Mouse (Mus musculus) heart, embryonic 14.5 days (tissue): ENCODE data around the gene Nol3. TPM values are rescaled to one million over a fixed set of nuclear protein-coding genes. Genes with fewer than 3 reads are reported as not detected.
"Not testable (repeated sequence)": the region's sequence is repeated elsewhere in the genome, so short reads cannot be mapped to it uniquely, and the experiment has no call there.

ENCODE experiments used
- ATAC-seq: fragments of 200-750 bp; cut with Nextera tagmentation; 2 replicates; pipeline ENCODE4 v1.8.0; 2017; ENCODE audit warnings: low read depth, moderate TSS enrichment; ENCODE audit not compliant: insufficient number of reproducible peaks, insufficient read depth, low FRiP score
- H3K27ac ChIP-seq, 2 experiments: fragments of 200-500 bp in 1 of 2; fragments of 300-500 bp in 1 of 2; sonication (generic) in 1 of 2; replicated peaks in 1 of 2; 2 replicates each; pipeline ENCODE4 v1.5.1; 2012 to 2014; ENCODE audit warnings: low read depth in 2 of 2, low read length in 2 of 2, control low read depth in 1 of 2, mild to moderate bottlenecking in 1 of 2, mixed read lengths in 1 of 2; ENCODE audit not compliant: control insufficient read depth in 1 of 2, insufficient read depth in 1 of 2
- H3K27me3 ChIP-seq: fragments of 300-500 bp; sonication (generic); 2 replicates; pipeline ENCODE4 v1.6.1; 2014; ENCODE audit warnings: mild to moderate bottlenecking, low read length, control low read depth; ENCODE audit not compliant: control insufficient read depth, insufficient read depth
- H3K36me3 ChIP-seq: fragments of 300-500 bp; sonication (generic); 2 replicates; pipeline ENCODE4 v1.6.1; 2014; ENCODE audit warnings: mild to moderate bottlenecking, control low read depth, low read length, mixed read lengths; ENCODE audit not compliant: control insufficient read depth, insufficient read depth
- H3K4me1 ChIP-seq, 2 experiments: fragments of 200-500 bp in 1 of 2; fragments of 300-500 bp in 1 of 2; sonication (generic) in 1 of 2; 2 replicates each; pipeline ENCODE4 v1.6.1; 2012 to 2014; ENCODE audit warnings: low read length in 2 of 2, control low read depth in 1 of 2, mixed read lengths in 1 of 2; ENCODE audit not compliant: control insufficient read depth in 2 of 2, insufficient read depth in 2 of 2
- H3K4me2 ChIP-seq: fragments of 300-500 bp; sonication (generic); 2 replicates; pipeline ENCODE4 v1.6.1; 2014; ENCODE audit warnings: mild to moderate bottlenecking, low read length
- H3K4me3 ChIP-seq, 2 experiments: fragments of 200-500 bp in 1 of 2; fragments of 300-500 bp in 1 of 2; sonication (generic) in 1 of 2; 2 replicates each; pipeline ENCODE4 v1.5.1; 2012 to 2014; ENCODE audit warnings: low read length in 2 of 2, mild to moderate bottlenecking in 2 of 2, control low read depth in 1 of 2, low read depth in 1 of 2, moderate library complexity in 1 of 2; ENCODE audit not compliant: control insufficient read depth in 1 of 2, insufficient read depth in 1 of 2
- H3K9ac ChIP-seq: fragments of 300-500 bp; sonication (generic); 2 replicates; pipeline ENCODE4 v1.6.1; 2014; ENCODE audit warnings: mild to moderate bottlenecking, low read length
- H3K9me3 ChIP-seq: fragments of 300-500 bp; sonication (generic); 2 replicates; pipeline ENCODE4 v1.6.1; 2016; ENCODE audit warnings: low read length, control low read depth; ENCODE audit not compliant: control insufficient read depth
- WGBS: fragments of 180-500 bp; shearing (Covaris S2); extraction: QIAGEN DNeasy Blood & Tissue Kit; methylation state at CpG from one replicate; pipeline ENCODE4 v1.1.7; 2014; 5-methylcytosine and 5-hydroxymethylcytosine counted together
- polyA plus RNA-seq: library from polyadenylated mRNA; unstranded; fragments of >200 nt; fragmentation: Nextera tagmentation; extraction: Ambion mirVana; gene quantifications from 2 replicates; pipeline ENCODE4 v1.2.1, GENCODE M21; 2014

Nol3 gene
- polyA plus RNA-seq, 1 experiment from 2014 or later, result 3.4 TPM

DNA sequence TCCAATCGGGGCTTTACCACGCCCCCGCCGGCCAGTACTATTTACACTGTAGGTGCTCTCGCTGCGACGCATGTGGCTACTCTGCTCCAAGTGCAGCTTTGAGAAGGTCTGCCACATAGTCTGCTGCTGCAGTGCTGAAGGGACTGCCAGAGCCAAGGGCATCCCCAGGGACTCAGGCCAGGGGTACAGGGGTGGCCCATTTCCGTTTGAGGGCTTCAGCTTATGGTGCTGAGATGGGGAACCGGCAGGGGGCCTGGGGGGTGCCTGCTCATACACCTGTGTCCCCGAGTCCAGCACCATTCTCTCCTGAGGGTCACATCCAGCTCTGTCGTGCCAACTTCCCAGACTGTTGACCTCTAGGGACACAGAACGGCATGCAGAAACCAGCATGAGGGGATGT is 9.6 kb downstream of the Nol3 start:
- 40% methylated on average over 12 of the region's 12 CpGs for WGBS
- H3K27me3 ChIP-seq, result peaks cover 7% of the 10 kb centered on the region

DNA sequence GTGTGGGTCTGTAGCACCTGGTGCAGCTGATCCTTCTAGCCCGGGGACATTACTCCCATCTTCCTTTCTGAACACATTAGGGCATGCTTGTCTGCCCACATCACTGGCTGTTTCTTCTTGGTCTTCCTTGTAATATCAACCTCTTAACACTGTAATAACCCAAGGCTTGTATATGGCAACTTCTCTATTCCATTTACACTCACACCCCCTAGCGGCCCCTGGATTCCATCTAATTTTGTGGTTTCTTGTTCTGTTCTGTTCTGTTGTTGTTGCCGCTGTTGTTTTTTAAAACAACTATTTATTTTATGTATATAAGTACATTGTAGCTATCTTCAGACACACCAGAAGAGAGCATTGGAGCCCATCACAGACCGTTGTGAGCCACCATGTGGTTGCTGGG is 11.0 kb downstream of the Nol3 start:
- Histone ChIP-seq H3K4me3 (no peak overlapping the region), H3K4me1 (peaks cover 6 to 8% of the 10 kb centered on the region in 2 experiments), H3K9ac (no peak overlapping the region), H3K4me2 (no peak overlapping the region), H3K36me3 (0 out of 2 replicates have a peak, but pooled peaks cover 5% of the 10 kb centered on the region), H3K27ac (no peak overlapping the region), H3K27me3 (peaks cover 8% of the 10 kb centered on the region), H3K9me3 (no peaks in the 10 kb centered on the region)
- 85% methylated on average over 4 of the region's 4 CpGs for WGBS
- no peak for ATAC-seq

More for the DNA sequence above, 9.6 kb downstream of the Nol3 start:
- Histone ChIP-seq H3K27ac (no peak overlapping the region), H3K9me3 (no peaks in the 10 kb centered on the region), H3K4me2 (no peak overlapping the region), H3K9ac (no peak overlapping the region), H3K4me3 (no peak overlapping the region), H3K36me3 (0 out of 2 replicates have a peak, but pooled peaks cover 5% of the 10 kb centered on the region), H3K4me1 (peaks cover 6 to 8% of the 10 kb centered on the region in 2 experiments)
- ATAC-seq, result no peak

DNA sequence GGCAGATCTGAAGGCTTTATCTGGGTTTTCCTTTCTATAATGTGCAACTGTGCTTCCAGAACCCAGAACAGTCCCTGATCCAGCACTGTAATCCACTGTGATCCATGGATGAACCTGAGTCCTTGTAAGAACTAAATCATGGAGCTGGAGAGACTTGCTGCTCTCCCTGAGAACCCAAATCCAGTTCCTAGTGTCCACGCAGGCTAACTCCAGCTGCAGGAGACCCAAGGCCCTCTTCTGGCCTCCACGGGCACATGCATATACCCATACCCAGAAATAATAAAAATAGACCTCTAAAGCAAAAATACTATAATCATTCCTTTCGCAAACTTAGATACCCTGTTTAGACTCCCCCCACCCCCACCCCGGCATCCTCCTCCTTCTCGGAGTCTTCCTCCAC is 12.3 kb downstream of the Nol3 start:
- Histone ChIP-seq H3K36me3 (0 out of 2 replicates have a peak, but pooled peaks cover 5% of the 10 kb centered on the region), H3K9ac (no peak overlapping the region), H3K27ac (no peak overlapping the region), H3K4me3 (peak overlapping the region in 1 of 2 experiments; percentile 53; a peak in 1 of 4 replicates), H3K27me3 (peaks cover 8% of the 10 kb centered on the region), H3K4me1 (peaks cover 6 to 8% of the 10 kb centered on the region in 2 experiments), H3K4me2 (no peak overlapping the region), H3K9me3 (no peaks in the 10 kb centered on the region)
- no peak for ATAC-seq
- whole genome bisulfite sequencing, result 83% methylated on average over 5 of the region's 5 CpGs

DNA sequence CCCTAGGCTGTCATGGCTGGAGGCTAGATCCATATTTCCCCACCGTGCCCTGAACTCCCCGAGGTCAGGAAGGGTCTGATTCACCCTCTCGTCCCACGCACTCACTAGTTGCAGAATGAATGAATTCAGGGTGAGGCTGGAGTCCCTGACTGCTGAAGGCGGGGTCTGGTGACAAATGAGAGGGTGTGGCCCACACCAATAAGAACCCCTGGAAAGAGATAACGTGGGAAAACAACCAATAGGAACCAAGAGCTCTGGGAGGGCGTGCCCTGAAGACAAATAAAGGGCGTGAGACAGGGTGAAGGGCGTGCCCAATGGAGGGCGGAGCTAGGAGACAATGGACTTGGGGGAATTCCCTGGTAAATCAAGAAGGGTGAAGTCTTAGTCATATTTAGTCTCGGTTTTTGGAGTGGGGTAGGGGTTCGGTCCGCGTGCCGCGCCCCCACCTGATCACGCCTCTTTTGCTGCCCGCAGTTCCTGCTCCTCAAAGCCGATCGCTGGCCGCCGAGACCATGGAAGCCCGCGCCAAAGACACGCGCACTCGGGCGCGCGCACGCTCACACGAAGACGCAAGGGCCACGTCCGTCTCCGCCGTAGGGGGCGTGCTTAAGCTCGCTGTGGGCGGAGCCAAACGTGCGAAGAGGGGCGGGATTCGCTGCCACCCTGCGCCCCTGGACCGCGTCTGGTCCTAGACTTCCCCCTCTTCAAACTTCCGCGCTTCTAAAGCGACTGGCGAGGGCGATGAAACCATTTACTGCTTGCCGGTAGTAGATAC is 13.2 kb downstream of the Nol3 start:
- H3K9ac ChIP-seq, result peak overlapping the region; percentile 66
- H3K4me2 ChIP-seq, result peak overlapping the region; percentile 84
- ATAC-seq, result peak; percentile 86
- peak overlapping the region; percentile 53 to 61 for H3K4me3 ChIP-seq
- H3K27ac ChIP-seq, result peak overlapping the region; percentile 45 to 67; a peak in 2 of 4 replicates
- H3K27me3 ChIP-seq, result peaks cover 8% of the 10 kb centered on the region
- peaks cover 6 to 8% of the 10 kb centered on the region in 2 experiments for H3K4me1 ChIP-seq
- H3K36me3 ChIP-seq, result 0 out of 2 replicates have a peak, but pooled peaks cover 5% of the 10 kb centered on the region
- 1% methylated on average over 53 of the region's 53 CpGs for WGBS
- no peaks in the 10 kb centered on the region for H3K9me3 ChIP-seq

DNA sequence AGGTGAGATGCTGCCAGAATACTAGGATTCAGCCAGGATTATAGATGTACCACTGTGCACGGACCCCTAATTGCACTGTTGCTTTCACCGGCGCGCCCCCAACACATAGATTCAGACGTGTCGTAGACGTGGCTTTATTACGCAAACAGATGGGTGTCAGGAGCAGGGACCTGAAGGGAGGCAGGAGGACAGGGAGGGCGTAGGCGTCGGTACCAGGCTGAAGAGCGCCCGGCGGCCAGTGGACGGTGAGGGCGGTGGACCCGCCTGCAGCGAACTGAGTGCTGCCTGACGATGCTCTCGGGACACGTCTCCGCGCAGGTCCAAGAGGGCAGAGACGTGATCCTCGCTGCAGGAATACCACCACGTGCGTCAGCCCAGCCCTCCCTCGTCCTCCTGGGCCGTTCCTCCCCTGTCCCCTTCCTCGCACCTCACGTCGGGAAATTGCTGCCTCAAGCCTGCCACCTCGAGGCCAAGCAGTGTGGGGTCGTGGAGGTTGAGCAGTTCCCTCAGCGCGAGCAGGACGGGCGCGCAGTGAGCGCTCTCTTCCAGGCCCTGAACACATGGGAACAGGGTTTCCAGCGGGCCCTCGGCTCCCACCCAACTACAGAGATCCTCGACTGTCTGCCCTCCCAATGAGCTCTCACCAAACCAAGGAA is 14.0 kb downstream of the Nol3 start, which contains the start of gene 4931428F04Rik:
Gene 4931428F04Rik, minus strand, starts transcription at position 60 of the 656 bp plus-strand sequence.
- Histone ChIP-seq H3K9me3 (no peaks in the 10 kb centered on the region), H3K4me3 (peak within 1 kb of the TSS; percentile 53 to 61), H3K27me3 (peaks cover 8% of the 10 kb centered on the region), H3K9ac (peak within 1 kb of the TSS; percentile 66), H3K4me2 (peak within 1 kb of the TSS; percentile 84), H3K4me1 (peaks cover 6 to 8% of the 10 kb centered on the region in 2 experiments), H3K36me3 (0 out of 2 replicates have a peak, but pooled peaks cover under 1% of the 10 kb centered on the region), H3K27ac (peak within 1 kb of the TSS; percentile 45 to 67; a peak in 2 of 4 replicates)
- ATAC-seq, result peak; percentile 5
- WGBS, result 4% methylated on average over 43 of the region's 43 CpGs

- peaks cover 8% of the 10 kb centered on the region for H3K27me3 ChIP-seq
- 8% methylated on average over 31 of the region's 31 CpGs for WGBS
- no peak overlapping the region for H3K9ac ChIP-seq
- H3K4me1 ChIP-seq, result peaks cover 6 to 8% of the 10 kb centered on the region in 2 experiments
- H3K9me3 ChIP-seq, result no peaks in the 10 kb centered on the region
- no peaks in the 10 kb centered on the region for H3K36me3 ChIP-seq
- peak overlapping the region in 1 of 2 experiments; percentile 53; a peak in 1 of 4 replicates for H3K4me3 ChIP-seq
- H3K4me2 ChIP-seq, result peak overlapping the region; percentile 84
- no peak for ATAC-seq
- no peak overlapping the region for H3K27ac ChIP-seq
Measured at GRCm38 (mm10) chr8:105290554-105291314, 14.8 kb downstream of the Nol3 start.

DNA sequence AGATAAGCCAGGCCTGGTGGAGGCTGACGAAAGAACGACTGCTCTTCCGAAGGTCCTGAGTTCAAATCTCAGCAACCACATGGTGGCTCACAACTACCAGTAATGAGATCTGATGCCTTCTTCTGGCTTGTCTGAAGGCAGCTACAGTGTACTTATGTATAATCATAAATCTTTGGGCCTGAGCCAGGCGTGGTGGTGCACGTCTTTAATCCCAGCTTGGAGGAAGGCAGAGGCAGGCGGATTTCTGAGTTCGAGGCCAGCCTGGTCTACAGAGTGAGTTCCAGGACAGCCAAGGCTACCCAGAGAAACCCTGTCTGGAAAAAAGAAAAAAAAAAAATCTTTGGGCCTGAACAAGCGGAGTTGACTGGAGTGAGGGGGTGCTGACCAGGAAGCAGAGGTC is 15.4 kb downstream of the Nol3 start:
- not testable (repeated sequence) for H3K36me3 ChIP-seq, H3K27ac ChIP-seq, H3K27me3 ChIP-seq, H3K4me2 ChIP-seq, H3K4me3 ChIP-seq, H3K4me1 ChIP-seq, ATAC-seq, H3K9me3 ChIP-seq, H3K9ac ChIP-seq
- WGBS, result 75% methylated on average over 8 of the region's 8 CpGs
